Mouse (Mus musculus): Measurements from ENCODE around the gene Ddah1. TPM values are rescaled to one million over a fixed set of nuclear protein-coding genes. Genes with fewer than 3 reads are reported as not detected.

Gene Ddah1
- polyA plus RNA-seq, 1 experiment from 2014 or later: 17.7 TPM

Other genes with a start within 250 kb of the Ddah1 start
- gene Znhit6, start 182.5 kb upstream of the Ddah1 start, polyA plus RNA-seq (2015; fragmentation: Nextera tagmentation; extraction: Ambion mirVana): 24.3 and 27.3 TPM in 2 replicates
- gene Ccn1, start 108.7 kb upstream of the Ddah1 start, polyA plus RNA-seq (2015; fragmentation: Nextera tagmentation; extraction: Ambion mirVana): 50.4 and 52.6 TPM in 2 replicates
- gene Bcl10, start 164.1 kb downstream of the Ddah1 start, polyA plus RNA-seq (2015; fragmentation: Nextera tagmentation; extraction: Ambion mirVana): 50.3 and 52.1 TPM in 2 replicates
- 31.7 and 41.2 TPM in 2 replicates for gene 2410004B18Rik, start 179.3 kb downstream of the Ddah1 start, polyA plus RNA-seq (2015; fragmentation: Nextera tagmentation; extraction: Ambion mirVana)
- gene Syde2, start 229.2 kb downstream of the Ddah1 start, polyA plus RNA-seq (2015; fragmentation: Nextera tagmentation; extraction: Ambion mirVana): 1.6 and 1.9 TPM in 2 replicates